Mouse (Mus musculus): Measurements from ENCODE around the gene Cad.

GRCm38 (mm10) chr5:31094799-31095691 is 40.5 kb downstream of the Cad start:
- TF ChIP-seq CTCF (IDR thresholded peaks at IDR 0.05; ENCODE audit: insufficient read depth, low read length): no peak
- TF ChIP-seq POLR2A (IDR thresholded peaks at IDR 0.05; ENCODE audit: borderline replicate concordance, extremely low read depth, low read depth, low read length): no peak

All from lung, adult 2 months (tissue).